Mouse (Mus musculus) ES-Bruce4 (cell line): ENCODE results near the gene Angptl3.

Experiments used
- CTCF ChIP-seq: IDR thresholded peaks from one replicate; pipeline ENCODE4 v1.8.1; 2011; ENCODE audit warnings: low read depth, low read length
- EP300 ChIP-seq: IDR thresholded peaks from 2 replicates; pipeline ENCODE4 v1.6.1; 2011; ENCODE audit warnings: low read depth, low read length; ENCODE audit not compliant: insufficient read depth
- POLR2A ChIP-seq: IDR thresholded peaks from one replicate; pipeline ENCODE4 v1.8.1; 2011; ENCODE audit warnings: low read length; ENCODE audit not compliant: insufficient read depth

DNA sequence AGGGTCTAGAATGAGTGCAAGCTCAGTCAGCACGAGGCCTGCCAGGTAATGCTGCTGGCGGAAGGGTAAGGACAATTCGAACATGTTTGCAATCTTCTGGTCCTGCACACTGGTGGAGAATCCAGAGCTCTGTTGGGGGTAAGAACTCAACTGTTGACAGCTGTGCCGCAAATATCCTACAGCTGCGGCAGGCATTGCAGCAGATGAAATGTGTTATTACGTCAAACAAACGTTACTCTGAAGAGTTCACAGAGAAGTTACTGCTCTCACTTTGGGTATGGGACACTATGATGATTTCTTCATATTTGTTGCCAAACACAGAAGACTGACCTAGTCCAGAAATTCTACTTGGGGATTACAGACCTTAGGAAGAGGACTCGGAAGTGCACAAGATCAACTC, 46.1 kb upstream of the Angptl3 start:
- no peak for TF ChIP-seq POLR2A
- TF ChIP-seq EP300 = no peak
- TF ChIP-seq CTCF = no peak
